Mouse (Mus musculus) cerebellum, postnatal 25 days (tissue): ENCODE measurements at regions not wholly inside any gene's neighbourhood (a gene's known extent, or its start where the extent isn't known, plus 50 kb on each side); places are given as distances from the start of the nearest gene placed in this dataset.

Experiments used
- DNase-seq, 2 experiments: peaks; one replicate each; pipeline ENCODE4 v3.0.0; 2021; ENCODE audit warnings: mixed read lengths in 2 of 2

DNA sequence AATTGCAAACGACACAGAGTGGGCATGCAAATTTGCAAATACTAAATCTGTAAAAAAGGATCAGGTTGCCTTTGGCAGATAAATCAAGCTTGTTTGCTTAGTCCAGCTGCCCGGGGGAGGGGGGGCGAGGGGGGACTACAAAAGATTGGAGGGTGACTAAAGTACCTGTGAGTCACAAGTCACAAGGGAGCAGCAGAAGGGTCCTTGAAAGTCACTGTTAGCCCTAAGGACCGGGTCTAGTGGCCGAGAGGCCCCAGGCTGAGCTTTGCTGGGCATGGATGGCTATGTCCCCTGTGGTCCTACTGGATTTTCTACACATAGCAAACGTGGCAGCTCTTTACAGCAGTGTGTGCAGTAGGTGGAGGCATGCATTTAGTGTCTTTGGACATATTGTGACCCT is 118.4 kb upstream of the Pitx1 start:
- DNase-seq = no peak

DNA sequence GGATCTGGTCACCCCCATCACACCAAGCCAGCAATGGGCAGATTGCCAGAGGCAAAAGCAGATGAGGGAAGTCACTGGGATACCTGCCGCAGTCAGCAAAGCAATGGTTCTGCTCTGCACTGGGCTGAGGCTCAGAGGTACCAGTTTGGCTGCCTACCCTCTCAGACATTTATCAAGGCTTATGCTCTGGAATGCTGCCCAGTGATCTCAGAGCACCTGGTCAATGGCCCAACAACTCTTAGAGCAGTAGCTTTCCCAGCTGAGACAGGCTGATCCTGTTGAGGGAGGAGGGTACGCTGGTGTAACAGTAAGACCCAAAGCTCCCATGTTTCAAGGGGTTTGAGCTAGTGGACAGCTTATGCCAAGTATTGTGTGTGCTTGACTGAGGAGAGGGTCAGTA is 117.4 kb upstream of the Pitx1 start:
- no peak for DNase-seq

DNA sequence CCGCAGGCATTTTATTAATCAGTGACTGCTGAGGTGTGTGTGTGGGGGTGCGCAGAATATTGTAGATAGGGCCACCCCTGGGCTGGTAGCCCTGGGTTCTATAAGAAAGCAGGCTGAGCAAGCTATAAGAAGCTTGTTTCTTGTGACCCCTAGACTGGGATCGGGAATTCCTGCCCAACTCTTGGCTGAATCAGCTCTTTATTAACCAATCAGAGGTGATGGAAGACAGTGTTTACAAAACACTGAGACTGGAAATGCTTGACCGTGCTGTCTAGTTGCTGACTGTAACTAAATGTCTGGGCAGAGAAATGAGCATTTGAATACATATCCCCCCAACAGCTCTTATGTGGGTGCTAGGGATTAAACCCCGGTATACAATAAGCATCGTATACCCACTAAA is 114.8 kb upstream of the Pitx1 start:
- DNase-seq = no peak

DNA sequence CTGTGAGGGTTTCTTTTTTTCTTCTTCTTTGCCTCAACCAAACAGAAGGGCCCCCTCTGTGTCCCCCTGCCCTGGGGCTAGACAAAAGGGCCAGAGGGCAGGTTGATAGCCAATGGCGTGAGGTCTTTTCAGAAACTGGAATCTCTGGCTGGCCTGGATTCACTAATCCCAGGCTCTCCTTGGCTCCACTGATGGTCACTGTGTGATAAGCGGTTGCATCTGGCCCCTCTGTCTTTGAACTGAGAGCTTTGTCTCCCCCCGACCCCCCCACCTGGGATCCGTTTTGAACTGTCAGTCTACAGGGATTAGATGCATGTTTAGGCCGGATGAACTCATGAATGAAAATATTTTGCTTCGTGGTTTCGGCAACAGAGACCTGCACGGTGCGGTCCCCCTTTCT is 112.6 kb upstream of the Pitx1 start:
- no peak for DNase-seq

DNA sequence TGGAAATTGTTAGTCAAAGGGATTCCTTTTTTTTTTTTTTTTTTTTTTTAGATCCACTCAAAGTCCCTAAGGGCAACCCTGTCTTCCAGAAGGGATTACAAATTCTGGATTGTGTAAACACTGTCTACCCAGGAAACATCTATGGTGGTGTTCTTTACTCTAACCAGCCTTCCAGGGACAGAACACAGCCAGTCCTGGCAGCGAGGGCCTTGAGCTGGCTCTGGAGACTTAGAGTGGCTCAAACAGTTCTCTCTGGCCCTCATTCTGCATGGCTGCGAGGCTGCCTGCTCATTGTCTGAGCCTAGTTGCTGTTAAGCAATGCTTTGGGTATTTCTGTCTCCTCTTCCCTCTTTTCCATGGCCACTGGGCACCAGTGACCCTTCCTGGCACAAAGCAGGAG is 112.2 kb upstream of the Pitx1 start:
- DNase-seq = no peak

DNA sequence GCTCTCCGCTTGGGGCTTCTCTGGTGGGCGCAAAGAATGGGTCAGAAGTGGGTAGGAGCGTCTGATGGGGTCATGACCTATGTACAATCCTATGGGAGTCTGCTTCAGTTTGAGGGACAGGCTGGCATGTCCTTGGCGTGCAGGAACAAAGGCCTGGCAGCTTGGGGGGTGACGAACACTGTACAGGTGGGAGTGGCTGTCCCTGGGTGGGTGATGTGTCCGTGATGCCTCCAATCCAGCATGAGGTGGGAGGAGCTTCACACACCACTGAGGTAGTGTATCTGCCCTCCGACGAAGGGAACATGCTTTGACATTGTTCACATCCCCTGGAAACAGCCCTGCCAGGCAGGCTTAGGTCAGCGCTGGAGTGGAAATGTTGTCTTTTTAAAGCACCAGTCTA is 101.4 kb upstream of the Pitx1 start:
- no peak for DNase-seq

DNA sequence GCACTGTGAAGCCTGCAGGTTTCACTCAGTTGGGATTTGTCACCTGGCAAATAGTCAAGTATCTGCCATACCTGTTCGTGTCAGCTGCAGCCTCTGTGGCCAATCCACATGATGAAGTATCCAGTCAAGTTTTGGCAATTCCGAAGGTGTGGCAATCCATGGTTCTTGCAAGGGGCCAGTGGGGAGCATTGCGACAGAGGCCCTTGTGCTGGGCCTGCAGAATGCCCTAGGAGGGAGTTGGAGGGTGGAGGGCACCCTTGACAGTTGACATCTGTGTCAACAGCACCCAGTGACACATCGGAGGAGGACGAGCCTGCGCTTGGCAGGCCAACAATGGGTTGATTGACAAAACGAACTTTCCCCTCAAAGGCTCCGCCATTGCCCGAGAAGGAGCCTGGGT is 101.0 kb upstream of the Pitx1 start:
- no peak for DNase-seq

DNA sequence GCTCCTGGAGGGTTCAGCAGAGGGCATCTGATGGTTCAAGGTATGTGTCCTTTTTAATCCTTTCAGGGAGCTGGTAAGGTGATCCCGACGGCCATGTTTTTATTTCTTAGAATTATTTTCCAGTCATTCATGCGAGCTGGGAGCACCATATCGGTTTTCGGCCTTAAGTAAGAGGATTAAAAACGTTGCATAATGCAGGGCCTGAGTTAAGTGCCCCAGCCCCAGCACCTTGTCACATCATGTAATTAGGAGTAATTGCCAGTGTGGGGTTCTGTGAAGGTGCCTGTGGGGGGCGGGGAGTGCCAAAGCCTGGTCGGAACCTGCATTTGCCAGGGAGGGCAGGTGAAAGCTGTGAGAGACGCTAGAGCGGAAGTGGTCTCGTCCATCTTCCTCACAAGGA is 94.6 kb upstream of the Pitx1 start:
- DNase-seq = no peak

DNA sequence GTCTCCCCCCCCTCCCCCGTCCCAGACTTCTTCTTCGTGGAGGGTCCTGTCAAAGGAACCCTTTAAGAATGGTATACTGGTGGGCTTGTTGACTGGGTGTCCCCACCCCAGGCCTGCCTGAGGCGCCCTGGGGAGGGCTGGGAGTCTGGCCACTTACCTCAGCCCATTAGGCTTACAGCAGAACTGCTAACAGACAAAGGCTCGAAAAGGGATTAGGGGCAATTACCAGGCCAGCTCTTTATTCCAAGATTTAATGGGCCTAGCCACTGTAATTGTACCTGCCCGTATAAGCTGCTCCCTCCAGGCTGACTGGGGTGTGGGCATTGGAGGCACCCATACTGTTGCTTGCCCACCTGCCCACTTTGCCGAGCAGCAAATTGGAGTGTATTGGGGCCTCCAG is 93.8 kb upstream of the Pitx1 start:
- no peak for DNase-seq

DNA sequence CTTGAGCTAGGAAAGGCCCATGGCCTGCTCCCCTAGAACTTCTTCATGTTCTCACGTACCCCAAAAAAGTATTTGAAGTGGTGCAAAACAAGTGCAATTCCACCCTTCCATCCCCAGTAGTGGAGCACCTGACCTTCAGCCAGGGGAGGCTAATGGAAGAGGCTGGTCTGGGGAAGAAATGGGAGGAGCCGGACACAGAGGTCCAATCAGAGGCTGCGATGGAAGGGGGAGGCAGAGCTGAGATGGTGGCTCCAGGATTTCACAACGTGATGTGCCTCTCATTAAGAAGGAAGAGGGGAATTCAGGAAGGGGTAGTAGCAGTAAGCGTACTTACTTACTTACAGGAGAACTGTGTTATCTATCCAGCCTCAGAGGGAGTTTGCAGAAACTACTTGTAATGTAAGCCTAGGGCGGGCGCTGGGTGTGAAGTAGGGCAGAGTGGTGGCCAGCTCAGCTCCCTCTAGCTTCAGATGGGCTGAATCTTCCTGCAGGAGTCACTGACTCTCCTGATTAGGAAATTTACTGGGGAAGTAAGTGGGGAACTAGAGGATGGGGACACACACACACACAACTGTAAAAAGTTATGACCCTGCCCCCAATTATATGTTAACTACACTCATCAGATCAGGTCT is 87.6 kb upstream of the Pitx1 start:
- no peak for DNase-seq

DNA sequence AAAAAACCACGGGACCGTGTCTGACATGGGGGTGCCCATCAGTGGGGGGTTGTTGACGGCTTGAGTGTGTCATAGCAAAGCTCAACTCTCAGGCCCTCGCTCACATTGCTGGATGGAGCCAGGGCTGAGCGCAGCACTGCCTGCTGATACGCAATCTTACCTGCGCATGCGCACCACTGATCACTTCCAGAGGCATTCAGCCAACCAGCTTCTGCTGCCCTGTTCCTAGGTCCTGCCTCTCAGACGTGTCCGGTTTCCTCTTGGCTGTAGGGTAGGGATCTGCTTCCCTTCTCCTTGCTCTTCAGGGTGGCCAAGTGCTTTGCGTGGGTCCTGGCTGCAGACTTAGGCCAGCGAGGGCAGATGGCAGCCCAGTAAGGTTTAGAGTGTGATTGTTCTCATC is 81.3 kb upstream of the Pitx1 start:
- DNase-seq = no peak

DNA sequence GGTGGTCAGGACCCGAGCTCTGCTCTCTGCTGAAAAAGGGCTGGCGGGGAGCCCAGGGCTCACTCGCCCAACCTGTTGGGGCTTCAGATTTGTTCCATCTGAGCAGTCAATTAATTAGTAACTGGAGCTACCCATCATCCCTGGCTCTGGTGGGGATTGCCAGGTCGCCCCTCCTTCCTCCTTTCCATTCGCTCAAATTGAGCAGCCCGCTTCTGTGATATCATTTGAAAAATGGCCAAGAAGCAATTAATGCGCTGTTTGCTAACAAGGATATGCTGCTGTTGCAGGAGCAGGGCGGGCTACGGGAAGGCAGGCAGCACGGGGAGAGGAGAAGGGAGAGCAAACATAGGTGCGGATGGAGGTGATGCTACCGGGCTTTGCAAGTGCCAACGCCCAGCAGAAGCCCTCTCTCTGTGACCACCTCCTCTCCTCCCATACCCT is 76.3 kb upstream of the Pitx1 start:
- peak; percentile 11 to 26 for DNase-seq

DNA sequence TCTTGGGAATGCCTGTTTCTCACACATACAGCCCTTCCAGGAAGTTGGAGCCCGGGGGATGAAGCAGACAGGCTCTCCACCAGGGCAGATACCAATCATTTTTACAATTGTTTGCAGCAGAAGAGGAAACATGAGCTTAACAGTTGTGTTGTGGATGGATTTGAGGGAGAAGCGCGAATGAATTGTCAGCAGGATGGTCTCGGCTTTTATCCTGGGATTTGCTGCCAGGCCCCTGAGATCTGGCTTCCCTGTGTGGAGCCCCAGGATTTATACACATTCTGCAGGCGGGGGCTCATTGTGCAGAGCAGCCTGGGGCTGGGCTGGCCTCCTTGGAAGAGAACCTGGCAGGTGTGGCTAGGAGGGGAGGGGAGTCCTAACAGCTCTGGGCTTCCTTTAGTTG is 73.9 kb upstream of the Pitx1 start:
- DNase-seq = no peak

DNA sequence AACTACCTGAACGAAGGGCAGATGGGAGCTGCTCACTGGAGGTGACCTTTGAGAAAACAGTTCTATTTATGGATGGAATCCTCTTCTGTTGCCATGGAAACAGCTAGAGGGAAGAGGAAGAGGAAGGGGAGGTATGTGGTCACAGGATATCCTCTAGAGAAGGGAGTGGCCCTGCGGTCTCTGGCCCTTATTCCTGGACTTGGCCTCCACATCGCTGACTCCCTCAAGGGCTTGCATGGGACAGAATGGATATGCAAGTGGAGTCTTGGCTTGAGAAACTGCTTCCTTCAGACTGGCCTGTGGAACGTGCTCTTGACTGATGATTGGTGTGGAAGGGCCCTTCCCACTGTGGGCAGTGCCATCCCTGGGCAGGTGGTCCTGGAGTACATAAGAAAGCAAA is 68.9 kb upstream of the Pitx1 start:
- no peak for DNase-seq

DNA sequence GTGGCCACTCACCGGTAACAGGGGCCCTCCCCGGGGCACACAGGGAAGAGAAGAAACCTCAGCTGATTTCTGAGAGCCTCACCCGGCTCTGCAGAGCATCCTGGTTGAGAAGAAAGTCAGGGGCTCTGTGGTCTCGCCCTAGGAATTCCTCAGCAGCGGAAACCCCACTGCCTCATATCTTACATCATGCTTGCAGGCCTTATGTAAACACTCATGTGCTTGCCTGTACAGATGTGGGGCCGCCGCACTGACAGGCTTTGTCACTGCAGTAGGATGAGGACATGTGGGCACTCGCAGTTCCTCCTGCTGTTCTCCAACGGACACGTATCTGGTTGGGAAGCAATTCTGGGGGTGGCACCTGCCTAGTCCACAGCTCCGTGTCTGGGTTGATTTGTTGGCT is 66.3 kb upstream of the Pitx1 start:
- DNase-seq = no peak

DNA sequence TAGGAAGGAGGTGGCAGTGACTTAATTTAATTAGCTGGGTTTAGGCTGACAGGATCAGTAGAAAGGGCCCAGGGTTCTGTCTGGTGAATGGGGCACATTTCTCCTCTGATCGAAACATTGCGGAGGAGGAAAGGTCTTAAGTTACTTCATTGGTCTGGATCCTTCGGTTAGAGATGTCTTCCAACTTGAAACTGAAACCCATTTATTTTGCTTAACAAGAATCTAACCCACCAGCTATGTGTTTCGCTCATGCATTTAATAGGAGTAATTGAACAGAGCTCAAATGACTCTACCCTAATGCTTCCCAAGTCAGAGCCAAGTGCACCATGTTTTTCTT is 64.2 kb upstream of the Pitx1 start:
- no peak for DNase-seq

DNA sequence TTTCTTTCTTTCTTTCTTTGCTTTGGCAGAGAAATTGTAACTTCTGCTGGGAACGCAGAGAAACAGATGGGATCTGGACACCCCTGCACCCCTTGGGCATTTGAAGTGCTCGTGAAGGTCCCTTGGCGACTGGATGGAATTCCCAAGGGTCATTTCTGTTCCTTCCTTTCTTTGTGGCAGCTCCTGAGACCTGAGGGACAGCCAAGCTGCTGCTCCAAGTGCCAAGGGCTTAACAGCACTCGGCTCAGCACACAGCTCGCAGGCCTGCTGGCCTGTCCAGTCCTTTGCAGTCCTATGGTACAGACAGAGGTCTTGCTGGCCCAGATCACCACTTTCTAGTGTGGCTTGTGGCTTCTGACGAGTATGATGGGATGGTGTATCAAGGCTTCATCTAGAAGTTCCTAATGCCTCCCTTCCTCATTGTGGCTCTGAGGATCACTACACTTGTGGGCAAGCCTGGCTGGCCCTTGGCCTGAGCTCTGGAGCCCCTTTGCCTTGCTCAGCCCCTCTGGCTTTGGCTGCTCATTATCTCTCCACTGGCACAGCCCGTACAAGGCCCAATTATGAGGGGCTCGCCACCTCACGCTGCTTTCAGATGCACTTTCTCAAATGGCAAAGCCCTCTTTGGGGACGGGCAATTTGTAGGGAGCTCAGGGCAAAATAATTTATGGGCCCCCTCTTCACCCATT is 63.7 kb upstream of the Pitx1 start:
- DNase-seq = no peak

DNA sequence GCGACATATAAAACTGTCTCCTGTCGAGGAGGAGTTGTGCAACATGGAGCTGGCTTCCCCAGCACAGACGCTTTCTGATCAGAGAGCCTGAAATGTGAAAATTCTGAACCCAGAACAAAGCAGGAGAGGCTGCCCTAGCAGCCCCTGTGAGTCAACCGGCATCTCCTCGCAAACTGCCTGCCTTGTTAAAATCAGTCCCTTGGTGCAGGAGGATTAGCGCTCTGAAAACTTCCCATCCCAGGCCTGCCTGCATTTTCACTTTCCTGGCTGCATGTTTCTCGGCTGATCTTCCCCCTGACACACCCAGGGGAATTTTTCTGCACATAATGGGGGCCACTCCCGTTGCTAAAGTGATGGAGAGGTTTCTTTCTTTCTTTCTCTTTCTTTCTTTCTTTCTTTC is 63.0 kb upstream of the Pitx1 start:
- DNase-seq = no peak

DNA sequence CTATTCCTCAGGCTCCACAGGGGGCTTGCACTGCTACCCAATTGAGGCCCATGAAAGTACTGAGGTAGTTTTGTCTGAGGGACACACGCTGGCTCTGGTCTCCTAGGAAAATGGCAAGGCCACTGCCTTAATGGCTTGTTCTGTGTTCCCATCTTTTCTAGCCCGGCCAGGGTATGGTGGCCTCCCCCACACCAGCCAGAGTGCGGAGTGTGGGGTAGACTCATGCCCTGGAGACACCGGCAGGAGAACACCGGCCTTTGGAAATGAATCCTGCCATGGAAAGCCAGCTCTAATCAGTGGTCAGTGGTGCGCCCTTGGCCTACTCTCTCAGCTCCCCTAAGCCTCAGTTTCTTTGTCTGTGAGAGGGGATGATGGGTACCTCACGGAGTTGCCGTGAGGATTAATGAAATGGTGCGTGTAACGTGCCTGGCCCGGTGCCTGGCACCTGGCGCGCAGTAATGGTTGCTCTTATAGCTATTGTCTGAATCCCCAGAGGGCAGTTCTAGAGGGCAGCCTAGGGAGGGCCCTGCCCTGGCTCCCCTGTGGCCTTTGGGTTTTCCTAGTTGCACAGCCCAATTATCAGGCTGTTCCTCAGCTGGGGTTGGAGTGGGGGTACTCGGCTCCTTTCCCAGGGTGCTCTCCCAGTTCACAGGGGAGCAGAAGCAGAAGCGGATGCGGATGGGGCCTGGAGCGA is 62.4 kb upstream of the Pitx1 start:
- no peak for DNase-seq

DNA sequence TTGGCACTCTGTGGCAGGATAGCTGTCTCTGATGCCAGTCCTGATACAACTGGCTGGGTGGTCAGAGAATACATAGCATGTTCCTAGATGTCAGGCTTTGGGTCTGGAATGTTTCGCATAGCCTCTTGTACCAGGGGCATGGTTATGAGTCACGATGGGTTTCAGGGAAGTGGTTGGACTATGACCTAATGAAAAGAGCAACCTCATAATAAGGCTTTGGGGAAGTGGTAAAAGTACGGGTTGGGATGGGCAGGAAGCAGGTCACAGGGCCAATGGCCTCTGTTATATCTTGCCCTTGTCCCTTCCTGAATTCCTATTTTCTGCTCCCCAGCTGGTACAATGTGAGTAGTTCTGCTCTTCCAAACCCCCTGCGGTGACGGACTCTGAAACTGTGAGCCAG is 59.5 kb upstream of the Pitx1 start:
- DNase-seq = no peak

DNA sequence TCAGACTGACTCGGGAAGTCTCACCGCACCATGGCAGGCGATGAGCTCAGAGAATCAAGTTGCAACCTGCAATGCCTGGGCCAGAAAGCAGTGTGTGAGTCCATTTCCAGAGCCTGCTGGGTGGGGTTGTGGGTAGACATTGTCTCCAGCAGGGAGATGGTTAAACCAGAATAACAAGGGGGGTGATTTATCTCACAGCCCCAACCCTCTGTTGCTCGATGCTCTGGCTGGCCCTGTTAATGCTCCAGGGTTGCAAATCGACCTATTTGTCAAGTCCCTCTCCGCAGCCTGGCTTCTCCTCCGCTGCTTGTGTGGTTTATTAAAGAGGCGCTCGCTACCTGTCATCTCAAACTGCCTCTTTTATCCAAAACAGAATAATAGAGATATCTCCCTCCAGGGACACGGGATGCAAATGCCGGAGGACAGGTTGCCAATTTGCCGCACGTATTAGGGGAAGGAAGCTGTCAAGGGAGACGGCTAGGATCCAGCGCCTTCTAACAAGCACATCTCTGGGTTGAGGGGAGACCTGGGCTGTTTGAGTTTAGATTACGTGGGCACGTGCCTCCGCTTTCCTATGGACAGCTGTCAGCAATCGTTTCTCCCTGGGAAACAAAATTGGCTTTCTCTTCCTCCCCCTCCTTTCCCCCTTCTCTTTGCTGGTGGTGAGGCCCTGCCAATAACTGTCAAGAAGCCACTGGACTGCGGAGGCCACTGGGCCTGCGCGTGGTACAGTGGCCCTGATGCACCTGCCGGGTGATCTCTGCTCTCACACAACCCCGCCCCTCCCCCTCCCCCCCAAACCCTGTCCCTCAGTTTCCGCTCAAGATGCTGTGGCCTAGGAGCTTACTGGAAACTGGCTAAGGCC is 57.4 kb upstream of the Pitx1 start:
- no peak for DNase-seq

DNA sequence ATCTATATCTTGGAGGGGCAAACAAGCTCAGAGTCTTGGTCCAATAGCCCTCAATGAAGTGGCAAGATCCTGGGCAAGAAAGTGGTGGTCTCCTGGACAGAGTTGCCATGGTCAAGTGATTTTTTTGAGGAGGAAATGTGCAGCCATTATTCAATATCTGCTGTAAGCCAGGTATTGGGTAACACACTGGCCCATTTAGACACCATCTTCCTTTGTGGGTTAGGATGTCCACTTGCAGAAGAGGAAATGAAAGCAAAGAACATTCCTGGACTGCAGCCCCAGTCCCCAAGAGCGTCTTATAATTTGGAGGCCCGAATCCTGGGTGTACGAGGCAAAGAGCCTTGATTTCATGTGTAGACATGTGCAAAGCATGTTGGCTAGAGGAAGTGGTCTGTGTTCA is 56.3 kb upstream of the Pitx1 start:
- DNase-seq = no peak

DNA sequence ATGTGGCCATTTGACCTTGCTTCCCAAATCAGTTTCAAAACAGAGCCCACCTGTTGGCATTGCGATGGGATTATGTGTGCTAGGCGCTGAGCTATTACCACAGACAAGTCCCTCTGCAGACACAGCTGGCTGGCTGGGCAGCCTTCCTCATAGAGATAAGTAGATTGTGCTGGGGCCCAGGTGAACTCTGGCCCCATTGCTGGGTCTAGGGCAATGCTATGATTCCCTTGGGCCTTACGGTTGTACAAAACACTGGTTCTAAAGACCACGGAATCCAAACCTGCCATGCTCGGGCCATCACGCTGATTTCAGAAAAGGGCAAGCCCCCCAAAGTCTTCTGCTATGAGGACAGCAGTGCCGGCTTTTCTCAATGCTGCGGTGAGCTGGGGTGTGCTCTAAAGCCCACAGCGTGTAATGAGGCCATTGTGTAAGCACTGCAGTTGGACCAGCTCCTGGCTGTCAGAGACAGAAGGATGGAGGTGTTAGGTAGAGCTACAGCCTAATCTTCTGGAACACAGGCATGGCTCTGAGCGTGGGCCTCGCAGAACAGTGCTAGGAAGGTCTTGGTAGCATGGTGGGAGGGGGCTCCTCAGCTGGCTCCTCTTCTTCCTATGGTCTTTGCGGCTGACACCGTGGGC is 51.2 kb upstream of the Pitx1 start:
- no peak for DNase-seq
